Mouse (Mus musculus): ENCODE measurements around the gene Mfap1b. TPM values are rescaled to one million over a fixed set of nuclear protein-coding genes. Genes with fewer than 3 reads are reported as not detected.

Mfap1b gene
- polyA plus RNA-seq, 1 experiment from 2014 or later: 44.3 TPM

DNA sequence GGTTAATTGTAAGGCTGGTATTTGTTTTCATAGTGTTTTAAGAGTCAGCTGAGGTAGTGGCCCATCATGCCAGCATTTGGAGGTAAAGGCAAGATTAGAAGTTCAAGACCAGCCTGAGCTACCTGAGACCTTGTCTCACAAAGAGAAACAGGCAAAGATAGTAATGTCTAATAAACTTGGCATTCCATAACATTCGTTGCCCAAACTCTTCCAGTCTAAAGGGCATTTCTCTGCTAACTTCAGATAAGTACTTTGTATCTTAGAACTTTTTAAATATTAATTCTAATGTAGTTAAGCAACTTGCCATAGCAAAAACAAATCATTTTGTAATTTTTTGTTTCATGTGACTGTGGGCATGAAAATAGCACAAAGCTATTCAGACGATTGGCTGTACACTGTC lies 50.7 kb downstream of the Mfap1b start:
- H3K27ac ChIP-seq (replicated peaks in 1 of 2; ENCODE audit: control insufficient read depth in 1 of 2, insufficient read depth in 1 of 2, low read depth in 2 of 2, low read length in 2 of 2): no peak overlapping the region
- H3K4me2 ChIP-seq (ENCODE audit: low read length): no peak overlapping the region
- no peak overlapping the region for H3K4me3 ChIP-seq (ENCODE audit: control insufficient read depth in 1 of 2, insufficient read depth in 1 of 2, low read depth in 1 of 2, low read length in 2 of 2)
- no peaks in the 10 kb centered on the region for H3K27me3 ChIP-seq (ENCODE audit: control insufficient read depth, insufficient read depth, low read length)
- no peak overlapping the region for H3K9ac ChIP-seq (ENCODE audit: low read length)
- 89% methylated on average over 2 of the region's 2 CpGs for WGBS
- H3K36me3 ChIP-seq (ENCODE audit: control insufficient read depth, insufficient read depth, low read length): peaks cover 92% of the 10 kb centered on the region
- H3K4me1 ChIP-seq (ENCODE audit: control insufficient read depth in 2 of 2, insufficient read depth in 2 of 2, low read length in 2 of 2): no peaks in the 10 kb centered on the region
- H3K9me3 ChIP-seq (ENCODE audit: control insufficient read depth, low read length): no peaks in the 10 kb centered on the region
- no peak for ATAC-seq (ENCODE audit: insufficient number of reproducible peaks, insufficient read depth, low FRiP score, low read depth)

DNA sequence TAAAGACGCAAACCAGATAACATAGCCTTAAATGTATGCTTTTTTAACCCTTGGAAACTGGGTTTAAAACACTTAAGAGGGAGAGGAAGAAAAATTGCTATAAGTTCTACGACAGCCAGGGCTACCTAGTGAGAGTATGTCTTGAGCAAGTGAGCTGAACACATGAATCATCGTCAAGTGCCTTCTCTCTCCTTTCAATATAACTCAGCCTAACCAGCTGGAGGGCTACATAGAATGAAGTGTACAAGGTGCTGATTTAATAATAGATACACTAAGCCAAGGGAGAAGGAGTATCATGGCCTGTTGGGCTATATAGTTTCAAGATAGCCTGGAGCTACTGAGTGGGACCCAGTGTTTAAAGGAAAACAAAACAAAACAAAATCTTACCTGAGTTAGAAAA lies 55.4 kb downstream of the Mfap1b start:
- H3K9ac ChIP-seq (ENCODE audit: low read length): no peak overlapping the region
- no peak overlapping the region for H3K4me3 ChIP-seq (ENCODE audit: control insufficient read depth in 1 of 2, insufficient read depth in 1 of 2, low read depth in 1 of 2, low read length in 2 of 2)
- no peak overlapping the region for H3K4me2 ChIP-seq (ENCODE audit: low read length)
- H3K27me3 ChIP-seq (ENCODE audit: control insufficient read depth, insufficient read depth, low read length): no peaks in the 10 kb centered on the region
- H3K9me3 ChIP-seq (ENCODE audit: control insufficient read depth, low read length): no peaks in the 10 kb centered on the region
- peaks cover 3 to 23% of the 10 kb centered on the region in 2 experiments for H3K4me1 ChIP-seq (ENCODE audit: control insufficient read depth in 2 of 2, insufficient read depth in 2 of 2, low read length in 2 of 2)
- WGBS: 86% methylated on average over 3 of the region's 3 CpGs
- H3K27ac ChIP-seq (replicated peaks in 1 of 2; ENCODE audit: control insufficient read depth in 1 of 2, insufficient read depth in 1 of 2, low read depth in 2 of 2, low read length in 2 of 2): no peak overlapping the region
- no peak for ATAC-seq (ENCODE audit: insufficient number of reproducible peaks, insufficient read depth, low FRiP score, low read depth)
- H3K36me3 ChIP-seq (ENCODE audit: control insufficient read depth, insufficient read depth, low read length): peaks cover 73% of the 10 kb centered on the region

DNA sequence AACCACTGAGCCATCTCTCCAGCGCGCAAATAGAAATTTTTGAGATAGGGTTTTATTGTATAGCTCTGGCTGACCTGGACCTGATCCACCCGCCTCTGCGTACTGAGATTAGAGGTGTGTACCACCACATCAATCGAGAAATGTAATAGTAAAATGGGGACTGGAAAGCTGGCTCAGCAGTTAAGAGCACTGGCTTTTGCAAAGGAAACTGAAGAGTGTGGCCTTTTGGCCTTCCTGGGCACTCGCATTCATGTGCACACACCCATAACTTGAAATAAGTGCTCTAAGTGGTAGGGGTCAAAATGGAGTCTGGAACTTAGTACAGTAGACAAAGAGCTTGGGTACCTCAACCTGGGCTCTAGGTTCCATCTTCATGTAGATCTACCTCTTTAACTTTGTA lies 57.5 kb downstream of the Mfap1b start:
- Histone ChIP-seq H3K4me1 (ENCODE audit: control insufficient read depth in 2 of 2, insufficient read depth in 2 of 2, low read length in 2 of 2) (peaks cover 4 to 23% of the 10 kb centered on the region in 2 experiments), H3K4me2 (ENCODE audit: low read length) (peak overlapping the region; percentile 73), H3K9ac (ENCODE audit: low read length) (0 out of 2 replicates have a peak overlapping the region, but pooled peaks have one; percentile 100), H3K27ac (replicated peaks in 1 of 2; ENCODE audit: control insufficient read depth in 1 of 2, insufficient read depth in 1 of 2, low read depth in 2 of 2, low read length in 2 of 2) (no peak overlapping the region), H3K9me3 (ENCODE audit: control insufficient read depth, low read length) (no peaks in the 10 kb centered on the region), H3K36me3 (ENCODE audit: control insufficient read depth, insufficient read depth, low read length) (peaks cover 54% of the 10 kb centered on the region), H3K4me3 (ENCODE audit: control insufficient read depth in 1 of 2, insufficient read depth in 1 of 2, low read depth in 1 of 2, low read length in 2 of 2) (peak overlapping the region in 1 of 2 experiments; percentile 11; a peak in 2 of 4 replicates), H3K27me3 (ENCODE audit: control insufficient read depth, insufficient read depth, low read length) (no peaks in the 10 kb centered on the region)
- ATAC-seq (ENCODE audit: insufficient number of reproducible peaks, insufficient read depth, low FRiP score, low read depth): no peak
- 82% methylated on average over 6 of the region's 6 CpGs for WGBS

DNA sequence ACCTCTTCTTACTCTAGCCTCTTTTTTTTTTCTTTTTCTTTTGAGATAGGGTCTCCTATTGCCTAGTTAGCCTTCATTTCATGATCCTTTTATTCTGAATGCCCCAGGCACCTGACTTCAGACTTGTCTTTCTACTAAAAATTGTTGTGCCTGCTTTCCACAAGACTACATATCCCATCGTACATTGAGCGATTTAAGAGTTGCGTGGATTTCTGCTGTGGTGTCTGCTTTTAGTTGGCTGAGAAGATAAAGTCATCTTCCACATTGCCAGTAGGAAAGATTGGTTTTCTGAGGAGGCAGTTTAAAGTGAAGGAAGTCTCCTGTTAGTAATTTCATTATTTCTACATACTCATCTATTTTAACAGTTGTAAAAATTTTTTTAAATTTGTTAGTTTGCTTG lies 58.3 kb downstream of the Mfap1b start:
- Histone ChIP-seq H3K4me3 (ENCODE audit: control insufficient read depth in 1 of 2, insufficient read depth in 1 of 2, low read depth in 1 of 2, low read length in 2 of 2) (peak overlapping the region in 1 of 2 experiments; percentile 100; a peak in 2 of 4 replicates), H3K27me3 (ENCODE audit: control insufficient read depth, insufficient read depth, low read length) (no peaks in the 10 kb centered on the region), H3K4me2 (ENCODE audit: low read length) (peak overlapping the region; percentile 73), H3K27ac (replicated peaks in 1 of 2; ENCODE audit: control insufficient read depth in 1 of 2, insufficient read depth in 1 of 2, low read depth in 2 of 2, low read length in 2 of 2) (no peak overlapping the region), H3K9ac (ENCODE audit: low read length) (peak overlapping the region; percentile 100), H3K36me3 (ENCODE audit: control insufficient read depth, insufficient read depth, low read length) (peaks cover 46% of the 10 kb centered on the region), H3K9me3 (ENCODE audit: control insufficient read depth, low read length) (no peaks in the 10 kb centered on the region), H3K4me1 (ENCODE audit: control insufficient read depth in 2 of 2, insufficient read depth in 2 of 2, low read length in 2 of 2) (peaks cover 4 to 23% of the 10 kb centered on the region in 2 experiments)
- WGBS: 62% methylated on average over 3 of the region's 3 CpGs
- ATAC-seq (ENCODE audit: insufficient number of reproducible peaks, insufficient read depth, low FRiP score, low read depth): no peak

DNA sequence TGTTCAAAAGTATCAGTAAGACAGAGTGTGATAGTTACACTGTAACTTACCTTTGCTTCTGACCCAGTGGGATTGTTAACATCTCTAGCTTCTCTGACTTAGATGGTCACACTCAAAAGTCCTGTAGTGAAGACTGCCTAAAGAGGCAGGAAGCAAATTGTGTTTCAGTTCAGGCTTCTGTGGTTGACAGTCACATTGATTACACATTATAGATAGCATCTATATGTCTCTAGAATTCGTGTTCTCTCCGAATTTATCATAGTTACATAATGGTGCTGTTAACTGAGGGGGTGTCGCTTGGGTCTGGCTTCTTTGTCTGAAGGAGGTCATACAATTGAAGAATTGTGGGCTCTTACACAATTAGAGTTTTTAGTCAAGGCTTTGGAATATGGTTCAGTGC lies 58.8 kb downstream of the Mfap1b start:
- Histone ChIP-seq H3K9ac (ENCODE audit: low read length) (peak overlapping the region; percentile 100), H3K36me3 (ENCODE audit: control insufficient read depth, insufficient read depth, low read length) (peaks cover 44% of the 10 kb centered on the region), H3K9me3 (ENCODE audit: control insufficient read depth, low read length) (no peaks in the 10 kb centered on the region), H3K4me1 (ENCODE audit: control insufficient read depth in 2 of 2, insufficient read depth in 2 of 2, low read length in 2 of 2) (peaks cover 4 to 23% of the 10 kb centered on the region in 2 experiments), H3K4me3 (ENCODE audit: control insufficient read depth in 1 of 2, insufficient read depth in 1 of 2, low read depth in 1 of 2, low read length in 2 of 2) (peak overlapping the region in 1 of 2 experiments; percentile 100; a peak in 3 of 4 replicates), H3K27me3 (ENCODE audit: control insufficient read depth, insufficient read depth, low read length) (no peaks in the 10 kb centered on the region), H3K4me2 (ENCODE audit: low read length) (peak overlapping the region; percentile 73), H3K27ac (replicated peaks in 1 of 2; ENCODE audit: control insufficient read depth in 1 of 2, insufficient read depth in 1 of 2, low read depth in 2 of 2, low read length in 2 of 2) (0 out of 4 replicates have a peak overlapping the region, but pooled peaks of 1 of the 2 experiments have one; percentile 8)
- ATAC-seq (ENCODE audit: insufficient number of reproducible peaks, insufficient read depth, low FRiP score, low read depth): no peak
- WGBS: 30% methylated on average over 3 of the region's 3 CpGs

DNA sequence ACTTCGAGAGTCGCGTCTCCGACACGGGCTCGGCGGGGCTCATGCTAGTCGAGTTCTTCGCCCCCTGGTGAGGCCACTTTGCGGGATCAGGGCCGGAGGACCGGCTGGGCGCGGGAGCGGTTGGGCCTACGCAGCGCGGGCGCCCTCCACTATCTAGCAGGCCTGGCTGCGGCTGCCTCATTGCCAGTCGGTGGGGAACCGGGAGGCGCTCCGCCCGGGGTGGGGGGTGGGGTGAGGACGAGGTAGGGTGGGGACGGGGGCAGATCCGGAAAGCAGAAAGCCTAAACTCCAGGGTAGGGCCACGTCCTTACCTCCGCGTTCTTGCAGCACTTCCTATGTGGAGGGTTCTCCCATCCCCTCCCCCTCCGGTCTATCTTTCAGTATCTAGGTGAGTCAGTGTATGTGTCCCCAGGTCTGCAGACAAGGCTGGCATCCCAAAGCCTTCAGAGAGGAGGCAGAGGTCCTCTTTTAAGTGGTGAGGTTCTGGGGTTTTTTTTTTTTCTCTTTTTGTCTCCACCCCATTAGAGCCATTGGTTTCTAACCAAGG lies 59.7 kb downstream of the Mfap1b start:
- no peaks in the 10 kb centered on the region for H3K9me3 ChIP-seq (ENCODE audit: control insufficient read depth, low read length)
- H3K27ac ChIP-seq (replicated peaks in 1 of 2; ENCODE audit: control insufficient read depth in 1 of 2, insufficient read depth in 1 of 2, low read depth in 2 of 2, low read length in 2 of 2): peak overlapping the region; percentile 88 to 99
- peak overlapping the region; percentile 100 for H3K9ac ChIP-seq (ENCODE audit: low read length)
- H3K4me3 ChIP-seq (ENCODE audit: control insufficient read depth in 1 of 2, insufficient read depth in 1 of 2, low read depth in 1 of 2, low read length in 2 of 2): peak overlapping the region; percentile 67 to 100
- H3K4me2 ChIP-seq (ENCODE audit: low read length): peak overlapping the region; percentile 73
- no peaks in the 10 kb centered on the region for H3K27me3 ChIP-seq (ENCODE audit: control insufficient read depth, insufficient read depth, low read length)
- peaks cover 4 to 23% of the 10 kb centered on the region in 2 experiments for H3K4me1 ChIP-seq (ENCODE audit: control insufficient read depth in 2 of 2, insufficient read depth in 2 of 2, low read length in 2 of 2)
- WGBS: under 1% methylated on average over 32 of the region's 32 CpGs
- H3K36me3 ChIP-seq (ENCODE audit: control insufficient read depth, insufficient read depth, low read length): peaks cover 38% of the 10 kb centered on the region
- peak; percentile 38 for ATAC-seq (ENCODE audit: insufficient number of reproducible peaks, insufficient read depth, low FRiP score, low read depth)

DNA sequence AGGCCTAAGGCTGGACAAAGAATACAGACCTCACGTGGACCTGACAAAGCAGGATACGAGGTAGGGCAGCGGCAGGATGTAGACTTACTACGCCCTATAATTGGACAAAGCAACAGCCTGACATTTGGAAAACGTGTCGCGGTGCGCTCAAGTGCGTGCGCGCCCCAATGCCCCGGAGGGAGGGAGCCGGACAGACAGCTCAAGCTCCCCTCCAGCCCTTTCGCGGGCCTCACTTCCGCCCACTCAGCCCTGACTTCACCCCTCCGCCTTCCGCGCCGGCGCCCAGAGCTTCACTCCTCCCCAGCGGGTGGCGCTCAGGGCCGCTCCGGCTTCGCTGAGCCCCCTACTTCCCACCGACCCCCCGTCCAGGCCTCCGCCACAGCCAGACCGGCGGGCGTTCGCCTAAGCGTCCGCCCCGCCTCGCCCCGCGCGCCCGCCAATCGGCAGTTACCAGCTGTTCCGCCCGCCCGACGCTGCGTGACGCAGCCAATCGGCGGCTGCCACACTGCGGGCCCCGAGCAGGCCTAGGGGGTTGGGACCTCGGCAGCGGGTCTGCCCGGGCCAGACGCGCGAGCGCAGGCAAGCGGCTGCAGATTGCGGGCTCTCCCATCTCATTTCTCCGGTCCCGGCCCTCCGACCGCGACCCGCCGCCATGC lies 60.4 kb downstream of the Mfap1b start, which contains the start of the genes Pdia3 and Catsper2:
TSS of gene Pdia3 (plus strand) at position 389 of the 656 bp plus-strand sequence.
TSS of gene Catsper2 (minus strand) at position 406 of the 656 bp plus-strand sequence.
- Histone ChIP-seq H3K4me1 (ENCODE audit: control insufficient read depth in 2 of 2, insufficient read depth in 2 of 2, low read length in 2 of 2) (peaks cover 4 to 23% of the 10 kb centered on the region in 2 experiments), H3K27me3 (ENCODE audit: control insufficient read depth, insufficient read depth, low read length) (no peaks in the 10 kb centered on the region), H3K9ac (ENCODE audit: low read length) (peak within 1 kb of the TSS; percentile 100), H3K36me3 (ENCODE audit: control insufficient read depth, insufficient read depth, low read length) (peaks cover 31% of the 10 kb centered on the region), H3K9me3 (ENCODE audit: control insufficient read depth, low read length) (no peaks in the 10 kb centered on the region), H3K4me3 (ENCODE audit: control insufficient read depth in 1 of 2, insufficient read depth in 1 of 2, low read depth in 1 of 2, low read length in 2 of 2) (peak within 1 kb of the TSS; percentile 67 to 100), H3K4me2 (ENCODE audit: low read length) (peak within 1 kb of the TSS; percentile 74), H3K27ac (replicated peaks in 1 of 2; ENCODE audit: control insufficient read depth in 1 of 2, insufficient read depth in 1 of 2, low read depth in 2 of 2, low read length in 2 of 2) (peak within 1 kb of the TSS; percentile 92 to 99)
- ATAC-seq (ENCODE audit: insufficient number of reproducible peaks, insufficient read depth, low FRiP score, low read depth): peak; percentile 99
- WGBS: under 1% methylated on average over 66 of the region's 68 CpGs
